Mouse (Mus musculus): ENCODE data around the gene Tmem135.

Tmem135 gene

DNA sequence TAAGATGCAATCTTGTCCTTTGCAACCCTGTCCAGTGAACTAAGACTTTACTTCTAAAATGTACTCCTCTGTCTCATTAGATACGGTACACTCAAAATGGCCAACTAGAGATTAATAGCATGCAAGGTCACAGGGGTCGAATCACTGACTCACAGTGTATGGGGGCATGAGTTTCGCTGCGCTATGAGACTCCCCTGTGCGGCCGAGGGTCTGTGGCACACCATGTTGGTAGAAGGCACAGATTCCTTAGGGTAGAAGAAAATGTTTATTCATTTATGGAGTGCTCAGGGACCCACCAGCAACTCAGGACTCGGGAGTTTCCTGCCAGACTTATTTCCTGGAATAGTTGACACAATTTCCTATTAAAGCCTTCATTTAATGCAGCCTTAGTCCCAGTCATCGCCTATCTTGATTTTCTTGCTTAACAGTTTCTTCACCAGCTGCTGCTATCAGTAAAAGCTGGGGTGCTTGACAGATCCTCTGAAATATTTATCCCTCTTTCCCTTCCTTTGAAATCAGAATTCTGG is 14.2 kb upstream of the Tmem135 start:
- no peak for DNase-seq (ENCODE audit: extremely low spot score, low spot score)

DNA sequence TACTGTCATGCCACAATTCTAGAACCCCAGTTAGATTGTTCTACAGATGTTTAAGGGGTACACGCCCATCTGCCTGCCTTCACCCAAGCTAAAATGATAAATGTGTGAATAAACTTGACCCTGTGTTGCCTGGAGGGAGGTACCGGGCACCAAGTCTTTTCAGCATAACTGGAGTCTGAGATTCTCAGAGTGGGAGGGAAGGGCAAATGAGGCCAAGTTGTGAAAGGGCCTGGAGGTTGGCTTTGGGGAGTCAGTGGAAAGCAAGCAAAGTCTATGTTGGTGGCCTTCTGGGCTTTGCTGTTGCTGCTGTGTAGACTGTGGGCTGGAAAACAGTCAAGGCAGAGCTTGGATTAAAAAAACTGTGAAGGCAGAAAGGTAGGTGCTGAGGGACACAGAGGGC is 13.7 kb upstream of the Tmem135 start:
- DNase-seq (ENCODE audit: extremely low spot score, low spot score) = no peak

DNA sequence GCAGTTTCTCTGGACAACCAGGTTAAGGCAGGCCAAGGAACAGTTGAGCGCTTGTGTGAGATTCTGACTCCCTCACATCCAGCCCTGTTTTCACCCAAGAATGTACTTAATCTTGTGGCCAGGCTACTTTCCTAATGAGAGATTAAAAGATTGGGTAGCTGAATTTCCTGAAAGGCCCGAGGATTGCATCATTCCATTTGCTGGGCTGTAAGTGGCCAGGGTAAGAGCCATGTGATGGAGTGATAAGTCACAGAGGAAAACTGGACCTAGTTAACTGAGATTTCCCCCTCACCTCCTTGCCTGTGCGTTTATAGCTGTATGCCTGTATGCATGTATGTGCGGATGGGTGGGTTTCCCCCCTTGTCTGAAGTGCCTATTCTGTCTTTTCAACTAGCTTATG is 12.0 kb upstream of the Tmem135 start:
- DNase-seq (ENCODE audit: extremely low spot score, low spot score) = no peak

DNA sequence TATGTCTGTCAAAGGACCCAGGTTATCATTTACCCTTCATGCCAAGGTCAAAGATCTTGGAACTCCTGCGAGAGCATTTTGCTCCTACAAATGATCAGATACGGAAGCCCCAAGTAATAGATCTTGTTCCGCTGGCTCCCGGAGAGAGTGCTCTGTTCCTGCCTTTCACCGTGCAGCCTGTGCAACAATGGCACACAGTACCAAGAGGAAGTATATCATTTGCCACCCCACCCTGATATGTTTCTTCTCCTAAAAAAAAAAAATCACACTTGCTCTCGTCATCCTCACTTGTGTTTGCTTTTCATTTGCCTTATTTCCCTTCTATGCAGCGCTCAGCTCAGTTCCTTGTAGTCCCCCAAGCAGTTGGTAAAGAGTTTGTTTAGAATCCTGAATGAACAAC is 8.1 kb upstream of the Tmem135 start:
- DNase-seq (ENCODE audit: extremely low spot score, low spot score) = no peak

GRCm38 (mm10) chr7:89411346-89411745 is 7.3 kb upstream of the Tmem135 start:
- DNase-seq (ENCODE audit: extremely low spot score, low spot score) = no peak

DNA sequence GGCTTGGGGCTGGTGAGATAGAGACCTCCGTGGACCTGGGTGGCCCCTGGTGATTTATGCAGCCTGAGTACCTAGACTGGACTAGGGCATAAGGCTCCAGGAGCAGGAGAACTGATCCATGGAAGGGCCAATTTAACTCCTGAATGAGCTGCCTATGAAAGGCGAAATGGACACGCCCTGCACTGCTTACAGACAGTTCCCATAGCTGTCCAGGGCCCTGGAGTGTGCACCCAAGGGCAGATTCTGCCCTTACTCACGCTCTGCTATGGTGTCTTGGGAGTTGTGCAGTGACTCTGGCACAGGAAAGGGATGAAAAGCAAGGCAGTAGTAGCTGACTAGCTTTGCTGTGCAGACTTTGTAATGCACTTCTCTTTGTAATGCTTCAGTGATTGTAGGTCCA is 6.3 kb upstream of the Tmem135 start:
- DNase-seq (ENCODE audit: extremely low spot score, low spot score) = no peak

- no peak for DNase-seq (ENCODE audit: extremely low spot score, low spot score)
Measured at GRCm38 (mm10) chr7:89407006-89407940, 3.3 kb upstream of the Tmem135 start.

- no peak for DNase-seq (ENCODE audit: extremely low spot score, low spot score)
Measured at GRCm38 (mm10) chr7:89406011-89406410, 2.0 kb upstream of the Tmem135 start.

- peak; percentile 61 for DNase-seq (ENCODE audit: extremely low spot score, low spot score)
Measured at GRCm38 (mm10) chr7:89404734-89405440, 865 bp upstream of the Tmem135 start.

DNA sequence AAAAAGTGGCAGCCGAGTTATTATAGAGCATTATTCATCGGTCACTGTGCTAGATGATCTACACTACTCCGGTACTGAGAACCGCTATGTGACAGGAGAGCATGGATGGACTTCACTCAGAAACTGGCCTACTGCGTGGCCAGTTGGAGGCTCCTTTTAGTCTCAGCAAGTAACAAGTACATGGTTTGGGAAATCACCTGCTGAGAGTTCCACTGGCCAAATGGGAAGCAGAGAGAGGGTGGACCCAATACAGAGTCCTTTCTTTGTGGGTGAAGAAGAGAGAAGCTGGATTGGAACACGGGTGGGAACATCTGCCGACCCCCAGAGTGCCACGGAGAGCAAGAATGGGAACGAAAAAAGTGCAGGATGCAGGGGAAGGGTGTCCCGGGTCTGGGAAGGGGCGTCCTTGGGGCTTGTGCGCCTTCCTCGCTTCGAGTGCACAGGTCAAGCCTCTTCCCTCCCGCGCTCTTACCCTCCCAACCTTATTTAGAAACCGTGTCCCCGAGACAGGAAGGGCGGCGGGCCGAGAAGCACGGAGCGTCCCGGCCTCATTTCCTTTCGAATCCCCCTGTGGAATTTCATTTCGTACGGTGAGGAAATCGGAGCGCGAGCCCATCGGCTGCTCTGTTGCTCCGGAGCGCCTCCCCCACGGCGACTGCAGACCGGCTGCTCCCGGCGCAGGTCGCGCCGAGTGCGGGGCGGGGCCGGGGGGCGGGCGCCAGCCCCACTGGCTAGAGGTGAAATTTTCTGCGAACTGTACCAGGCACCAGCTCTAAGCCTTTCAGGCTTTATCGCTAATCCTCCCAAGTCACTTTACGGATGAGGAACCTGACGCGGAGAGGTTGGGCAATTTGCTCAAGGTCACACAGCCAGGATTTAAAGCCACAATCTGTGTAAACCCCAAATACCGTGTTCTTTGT is 709 bp downstream of the Tmem135 start:
- DNase-seq (ENCODE audit: extremely low spot score, low spot score) = peak; percentile 80

GRCm38 (mm10) chr7:89401936-89402335 is 2.1 kb downstream of the Tmem135 start:
- no peak for DNase-seq (ENCODE audit: extremely low spot score, low spot score)

DNA sequence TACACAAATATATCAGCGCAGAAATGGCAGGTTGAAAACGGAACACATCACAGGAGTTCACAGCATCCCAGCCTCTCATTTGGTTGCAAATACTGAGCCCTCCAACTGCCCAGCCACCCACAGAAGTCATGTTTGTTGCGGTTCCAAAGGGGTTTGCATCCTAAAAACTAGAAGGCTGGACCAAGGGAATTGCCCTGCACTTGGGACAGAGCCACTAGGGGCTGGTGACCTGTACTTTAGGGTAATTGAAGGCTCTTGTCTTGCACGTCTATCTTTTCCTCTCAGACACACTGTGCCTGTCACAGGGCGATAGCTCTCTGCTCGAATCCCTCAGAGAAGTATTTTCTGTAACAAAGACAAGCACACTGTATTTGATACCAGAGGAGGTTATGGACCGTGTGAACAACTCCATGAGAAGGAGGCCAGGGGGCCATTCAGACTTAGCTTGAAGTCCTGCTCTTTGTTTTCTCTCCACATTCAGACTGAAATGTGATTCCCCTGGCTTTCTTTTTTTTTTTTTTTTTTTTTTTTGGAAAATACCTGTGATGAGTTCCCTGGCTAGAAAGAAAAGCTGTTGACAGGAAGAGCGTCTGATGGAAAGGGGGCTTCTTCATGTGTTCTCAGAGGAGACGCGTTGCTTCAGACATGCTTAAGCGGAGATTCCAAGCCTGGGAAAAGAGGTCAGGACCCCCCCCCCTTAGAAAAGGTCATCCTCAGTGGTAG is 2.7 kb downstream of the Tmem135 start:
- no peak for DNase-seq (ENCODE audit: extremely low spot score, low spot score)

DNA sequence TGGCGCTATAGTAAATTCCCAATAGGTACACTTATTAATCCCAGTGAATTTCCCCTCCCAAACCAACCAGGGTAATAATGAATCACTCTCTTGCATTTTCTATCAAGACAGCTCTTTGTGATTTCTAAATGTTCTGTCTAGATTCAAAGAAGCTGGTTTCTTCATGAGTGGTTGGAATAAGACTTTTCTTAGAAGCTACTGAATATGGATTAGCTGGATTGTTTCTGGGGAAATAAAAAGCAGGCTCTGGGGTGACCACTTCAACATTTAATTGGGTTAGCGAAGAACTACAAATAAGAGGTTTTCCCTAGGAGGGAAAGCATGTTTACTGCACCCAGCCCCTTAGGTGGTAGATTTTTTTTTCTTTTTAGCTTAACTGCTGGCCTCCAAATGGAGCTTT is 3.3 kb downstream of the Tmem135 start:
- DNase-seq (ENCODE audit: extremely low spot score, low spot score) = no peak

GRCm38 (mm10) chr7:89397837-89398534 is 6.0 kb downstream of the Tmem135 start:
- DNase-seq (ENCODE audit: extremely low spot score, low spot score) = no peak

GRCm38 (mm10) chr7:89396386-89396785 is 7.6 kb downstream of the Tmem135 start:
- DNase-seq (ENCODE audit: extremely low spot score, low spot score) = no peak

DNA sequence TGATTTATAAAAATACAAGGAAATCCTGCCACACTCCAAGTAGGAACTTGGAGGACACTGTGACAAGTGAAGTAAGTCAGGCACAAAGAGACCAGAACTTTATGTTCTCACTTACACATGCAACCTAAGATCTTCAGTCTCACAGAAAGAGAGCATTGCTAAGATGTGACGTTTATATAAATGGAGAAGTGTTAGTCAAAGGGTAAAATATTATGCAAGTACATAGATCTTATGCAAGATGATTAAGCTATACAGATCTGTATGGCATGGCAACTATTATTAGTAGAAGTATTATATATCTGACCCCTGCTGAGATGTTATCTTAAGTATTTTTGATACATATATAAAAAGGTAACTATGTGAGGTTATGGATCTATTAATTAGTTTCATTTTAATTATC is 8.6 kb downstream of the Tmem135 start:
- no peak for DNase-seq (ENCODE audit: extremely low spot score, low spot score)

DNA sequence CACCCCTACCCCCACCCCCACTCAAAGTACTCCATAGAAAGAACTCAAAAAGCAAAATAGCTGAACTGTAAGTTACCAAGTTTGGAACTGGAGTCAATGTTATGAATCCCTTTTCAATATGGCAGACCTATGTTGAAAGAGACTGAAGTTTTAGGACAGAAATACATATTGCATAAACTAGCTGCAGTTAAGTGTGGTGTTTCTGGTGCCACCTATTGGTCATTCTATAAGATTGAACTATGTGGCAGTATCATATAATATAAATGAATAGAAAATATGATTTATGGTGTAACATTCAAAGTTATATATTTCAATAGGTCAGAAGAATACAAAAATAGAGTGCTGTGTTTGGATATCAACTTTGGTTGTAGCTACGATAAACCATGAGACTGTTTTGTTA is 11.2 kb downstream of the Tmem135 start:
- no peak for DNase-seq (ENCODE audit: extremely low spot score, low spot score)

GRCm38 (mm10) chr7:89392388-89392787 is 11.6 kb downstream of the Tmem135 start:
- no peak for DNase-seq (ENCODE audit: extremely low spot score, low spot score)

- DNase-seq (ENCODE audit: extremely low spot score, low spot score) = no peak
Measured at GRCm38 (mm10) chr7:89391831-89392230, 12.2 kb downstream of the Tmem135 start.

GRCm38 (mm10) chr7:89391281-89391680 is 12.7 kb downstream of the Tmem135 start:
- DNase-seq (ENCODE audit: extremely low spot score, low spot score) = no peak
